Mouse (Mus musculus): ENCODE measurements around the gene Mrpl58. TPM values are rescaled to one million over a fixed set of nuclear protein-coding genes. Genes with fewer than 3 reads are reported as not detected.
A peak's percentile ranks its signal among the peaks of the same experiment; 100 is the strongest.

The Mrpl58 gene
- total RNA-seq, 1 experiment from 2014 or later: 67.2 TPM

GRCm38 (mm10) chr11:115419531-115420237 is 16.1 kb downstream of the Mrpl58 start, which contains the start of the genes Atp5h and Kctd2:
Gene Atp5h, minus strand, starts transcription at chr11:115419962.
Gene Kctd2, plus strand, starts transcription at chr11:115420128.
- ATAC-seq (replicated peaks in 1 of 2; ENCODE audit: insufficient read depth in 1 of 2, low FRiP score in 2 of 2, low TSS enrichment in 1 of 2, low read depth in 1 of 2, poor library complexity in 2 of 2, severe bottlenecking in 2 of 2): peak; percentile 99

GRCm38 (mm10) chr11:115420336-115421190 is 17.0 kb downstream of the Mrpl58 start:
- no peak for ATAC-seq (replicated peaks in 1 of 2; ENCODE audit: insufficient read depth in 1 of 2, low FRiP score in 2 of 2, low TSS enrichment in 1 of 2, low read depth in 1 of 2, poor library complexity in 2 of 2, severe bottlenecking in 2 of 2)

GRCm38 (mm10) chr11:115421328-115421727 is 17.8 kb downstream of the Mrpl58 start:
- no peak for ATAC-seq (replicated peaks in 1 of 2; ENCODE audit: insufficient read depth in 1 of 2, low FRiP score in 2 of 2, low TSS enrichment in 1 of 2, low read depth in 1 of 2, poor library complexity in 2 of 2, severe bottlenecking in 2 of 2)

GRCm38 (mm10) chr11:115421972-115422371 is 18.4 kb downstream of the Mrpl58 start:
- ATAC-seq (replicated peaks in 1 of 2; ENCODE audit: insufficient read depth in 1 of 2, low FRiP score in 2 of 2, low TSS enrichment in 1 of 2, low read depth in 1 of 2, poor library complexity in 2 of 2, severe bottlenecking in 2 of 2): no peak

GRCm38 (mm10) chr11:115423091-115423490 is 19.5 kb downstream of the Mrpl58 start:
- ATAC-seq (replicated peaks in 1 of 2; ENCODE audit: insufficient read depth in 1 of 2, low FRiP score in 2 of 2, low TSS enrichment in 1 of 2, low read depth in 1 of 2, poor library complexity in 2 of 2, severe bottlenecking in 2 of 2): no peak

- ATAC-seq (replicated peaks in 1 of 2; ENCODE audit: insufficient read depth in 1 of 2, low FRiP score in 2 of 2, low TSS enrichment in 1 of 2, low read depth in 1 of 2, poor library complexity in 2 of 2, severe bottlenecking in 2 of 2): no peak
Measured at GRCm38 (mm10) chr11:115424666-115425065, 21.1 kb downstream of the Mrpl58 start.

- ATAC-seq (replicated peaks in 1 of 2; ENCODE audit: insufficient read depth in 1 of 2, low FRiP score in 2 of 2, low TSS enrichment in 1 of 2, low read depth in 1 of 2, poor library complexity in 2 of 2, severe bottlenecking in 2 of 2): no peak
Measured at GRCm38 (mm10) chr11:115425671-115426070, 22.1 kb downstream of the Mrpl58 start.

GRCm38 (mm10) chr11:115427482-115428331 is 24.2 kb downstream of the Mrpl58 start:
- ATAC-seq (replicated peaks in 1 of 2; ENCODE audit: insufficient read depth in 1 of 2, low FRiP score in 2 of 2, low TSS enrichment in 1 of 2, low read depth in 1 of 2, poor library complexity in 2 of 2, severe bottlenecking in 2 of 2): peak; percentile 76 to 85

GRCm38 (mm10) chr11:115429307-115429706 is 25.8 kb downstream of the Mrpl58 start:
- ATAC-seq (replicated peaks in 1 of 2; ENCODE audit: insufficient read depth in 1 of 2, low FRiP score in 2 of 2, low TSS enrichment in 1 of 2, low read depth in 1 of 2, poor library complexity in 2 of 2, severe bottlenecking in 2 of 2): no peak

GRCm38 (mm10) chr11:115430561-115430960 is 27.0 kb downstream of the Mrpl58 start:
- no peak for ATAC-seq (replicated peaks in 1 of 2; ENCODE audit: insufficient read depth in 1 of 2, low FRiP score in 2 of 2, low TSS enrichment in 1 of 2, low read depth in 1 of 2, poor library complexity in 2 of 2, severe bottlenecking in 2 of 2)

- no peak for ATAC-seq (replicated peaks in 1 of 2; ENCODE audit: insufficient read depth in 1 of 2, low FRiP score in 2 of 2, low TSS enrichment in 1 of 2, low read depth in 1 of 2, poor library complexity in 2 of 2, severe bottlenecking in 2 of 2)
Measured at GRCm38 (mm10) chr11:115432814-115433213, 29.3 kb downstream of the Mrpl58 start.

GRCm38 (mm10) chr11:115433342-115433741 is 29.8 kb downstream of the Mrpl58 start:
- no peak for ATAC-seq (replicated peaks in 1 of 2; ENCODE audit: insufficient read depth in 1 of 2, low FRiP score in 2 of 2, low TSS enrichment in 1 of 2, low read depth in 1 of 2, poor library complexity in 2 of 2, severe bottlenecking in 2 of 2)

- ATAC-seq (replicated peaks in 1 of 2; ENCODE audit: insufficient read depth in 1 of 2, low FRiP score in 2 of 2, low TSS enrichment in 1 of 2, low read depth in 1 of 2, poor library complexity in 2 of 2, severe bottlenecking in 2 of 2): peak in 1 of 2 experiments; percentile 38; a peak in 2 of 4 replicates
Measured at GRCm38 (mm10) chr11:115435596-115436337, 32.2 kb downstream of the Mrpl58 start.

GRCm38 (mm10) chr11:115437571-115438122 is 34.1 kb downstream of the Mrpl58 start:
- no peak for ATAC-seq (replicated peaks in 1 of 2; ENCODE audit: insufficient read depth in 1 of 2, low FRiP score in 2 of 2, low TSS enrichment in 1 of 2, low read depth in 1 of 2, poor library complexity in 2 of 2, severe bottlenecking in 2 of 2)

- ATAC-seq (replicated peaks in 1 of 2; ENCODE audit: insufficient read depth in 1 of 2, low FRiP score in 2 of 2, low TSS enrichment in 1 of 2, low read depth in 1 of 2, poor library complexity in 2 of 2, severe bottlenecking in 2 of 2): no peak
Measured at GRCm38 (mm10) chr11:115439326-115439725, 35.8 kb downstream of the Mrpl58 start.

- no peak for ATAC-seq (replicated peaks in 1 of 2; ENCODE audit: insufficient read depth in 1 of 2, low FRiP score in 2 of 2, low TSS enrichment in 1 of 2, low read depth in 1 of 2, poor library complexity in 2 of 2, severe bottlenecking in 2 of 2)
Measured at GRCm38 (mm10) chr11:115439906-115440595, 36.5 kb downstream of the Mrpl58 start, which contains the start of gene Trim80. Gene Trim80, plus strand, starts transcription at chr11:115440545.
